Mouse (Mus musculus): ENCODE measurements around the gene Armc2. TPM values are rescaled to one million over a fixed set of nuclear protein-coding genes. Genes with fewer than 3 reads are reported as not detected.

Gene Armc2
- total RNA-seq, 2 experiments from 2014 or later, result not detected

GRCm38 (mm10) chr10:42024406-42024805 is 6.2 kb upstream of the Armc2 start:
- no peak for ATAC-seq (replicated peaks; ENCODE audit: low FRiP score, poor library complexity, severe bottlenecking)

GRCm38 (mm10) chr10:42021536-42021935 is 3.3 kb upstream of the Armc2 start:
- ATAC-seq (replicated peaks; ENCODE audit: low FRiP score, poor library complexity, severe bottlenecking), result no peak

- no peak for ATAC-seq (replicated peaks; ENCODE audit: low FRiP score, poor library complexity, severe bottlenecking)
These were observed 4.2 kb downstream of the Armc2 start for GRCm38 (mm10) chr10:42014086-42014485.

GRCm38 (mm10) chr10:42010761-42011435 is 7.3 kb downstream of the Armc2 start:
- ATAC-seq (replicated peaks; ENCODE audit: low FRiP score, poor library complexity, severe bottlenecking), result no peak

GRCm38 (mm10) chr10:42005259-42005658 is 13.0 kb downstream of the Armc2 start:
- ATAC-seq (replicated peaks; ENCODE audit: low FRiP score, poor library complexity, severe bottlenecking), result no peak

- no peak for ATAC-seq (replicated peaks; ENCODE audit: low FRiP score, poor library complexity, severe bottlenecking)
These were observed 13.6 kb downstream of the Armc2 start for GRCm38 (mm10) chr10:42004690-42005089.

GRCm38 (mm10) chr10:42004056-42004455 is 14.2 kb downstream of the Armc2 start:
- no peak for ATAC-seq (replicated peaks; ENCODE audit: low FRiP score, poor library complexity, severe bottlenecking)

GRCm38 (mm10) chr10:42003576-42003975 is 14.7 kb downstream of the Armc2 start:
- ATAC-seq (replicated peaks; ENCODE audit: low FRiP score, poor library complexity, severe bottlenecking), result no peak

- no peak for ATAC-seq (replicated peaks; ENCODE audit: low FRiP score, poor library complexity, severe bottlenecking)
These were observed 15.8 kb downstream of the Armc2 start for GRCm38 (mm10) chr10:42002436-42002835.

GRCm38 (mm10) chr10:42001260-42001659 is 17.0 kb downstream of the Armc2 start:
- no peak for ATAC-seq (replicated peaks; ENCODE audit: low FRiP score, poor library complexity, severe bottlenecking)

GRCm38 (mm10) chr10:41997691-41998178 is 20.5 kb downstream of the Armc2 start:
- no peak for ATAC-seq (replicated peaks; ENCODE audit: low FRiP score, poor library complexity, severe bottlenecking)

GRCm38 (mm10) chr10:41996157-41996556 is 22.1 kb downstream of the Armc2 start:
- no peak for ATAC-seq (replicated peaks; ENCODE audit: low FRiP score, poor library complexity, severe bottlenecking)

GRCm38 (mm10) chr10:41995051-41995450 is 23.2 kb downstream of the Armc2 start:
- ATAC-seq (replicated peaks; ENCODE audit: low FRiP score, poor library complexity, severe bottlenecking), result no peak

GRCm38 (mm10) chr10:41994578-41994977 is 23.7 kb downstream of the Armc2 start:
- ATAC-seq (replicated peaks; ENCODE audit: low FRiP score, poor library complexity, severe bottlenecking), result no peak

GRCm38 (mm10) chr10:41992059-41992440 is 26.2 kb downstream of the Armc2 start:
- ATAC-seq (replicated peaks; ENCODE audit: low FRiP score, poor library complexity, severe bottlenecking), result no peak

- no peak for ATAC-seq (replicated peaks; ENCODE audit: low FRiP score, poor library complexity, severe bottlenecking)
These were observed 26.7 kb downstream of the Armc2 start for GRCm38 (mm10) chr10:41991364-41992058.

- no peak for ATAC-seq (replicated peaks; ENCODE audit: low FRiP score, poor library complexity, severe bottlenecking)
These were observed 27.3 kb downstream of the Armc2 start for GRCm38 (mm10) chr10:41990896-41991295.

GRCm38 (mm10) chr10:41988930-41989329 is 29.3 kb downstream of the Armc2 start:
- ATAC-seq (replicated peaks; ENCODE audit: low FRiP score, poor library complexity, severe bottlenecking), result no peak

- ATAC-seq (replicated peaks; ENCODE audit: low FRiP score, poor library complexity, severe bottlenecking), result no peak
These were observed 32.1 kb downstream of the Armc2 start for GRCm38 (mm10) chr10:41986126-41986525.

GRCm38 (mm10) chr10:41984221-41984620 is 34.0 kb downstream of the Armc2 start:
- ATAC-seq (replicated peaks; ENCODE audit: low FRiP score, poor library complexity, severe bottlenecking), result no peak

GRCm38 (mm10) chr10:41982821-41983220 is 35.4 kb downstream of the Armc2 start:
- no peak for ATAC-seq (replicated peaks; ENCODE audit: low FRiP score, poor library complexity, severe bottlenecking)

Measured in erythroid progenitor cell, adult 5-6 weeks (primary cell).